Mouse (Mus musculus): ENCODE data around the gene Fryl. TPM values are rescaled to one million over a fixed set of nuclear protein-coding genes. Genes with fewer than 3 reads are reported as not detected.

Fryl gene
- polyA plus RNA-seq, 1 experiment, result 73.2 TPM

DNA sequence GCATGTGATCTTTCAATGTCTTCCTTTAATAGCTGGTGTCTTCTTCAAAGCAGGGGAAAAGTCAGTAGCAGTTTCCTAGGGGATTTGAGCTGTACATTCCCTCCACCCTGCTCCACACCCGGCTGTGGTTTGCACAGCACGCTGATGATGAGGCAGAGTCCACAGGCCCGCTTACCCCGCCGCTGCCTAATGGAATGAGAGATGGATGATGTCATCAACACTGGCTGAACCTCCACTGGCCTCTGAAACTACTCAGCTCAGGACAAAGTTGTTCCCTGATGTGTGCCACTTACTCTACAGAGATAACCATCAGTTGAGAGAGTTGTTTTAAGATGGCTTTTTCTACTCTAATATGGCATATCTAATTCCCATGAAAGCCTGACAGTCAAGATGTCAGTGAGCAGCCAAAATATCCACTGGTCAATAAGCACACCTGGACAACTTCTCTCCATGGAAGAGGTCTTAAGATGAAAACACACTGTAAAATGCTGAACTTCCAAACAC lies 87.6 kb downstream of the Fryl start:
- no peak for DNase-seq (ENCODE audit: extremely low spot score in 1 of 2, low spot score in 1 of 2)

DNA sequence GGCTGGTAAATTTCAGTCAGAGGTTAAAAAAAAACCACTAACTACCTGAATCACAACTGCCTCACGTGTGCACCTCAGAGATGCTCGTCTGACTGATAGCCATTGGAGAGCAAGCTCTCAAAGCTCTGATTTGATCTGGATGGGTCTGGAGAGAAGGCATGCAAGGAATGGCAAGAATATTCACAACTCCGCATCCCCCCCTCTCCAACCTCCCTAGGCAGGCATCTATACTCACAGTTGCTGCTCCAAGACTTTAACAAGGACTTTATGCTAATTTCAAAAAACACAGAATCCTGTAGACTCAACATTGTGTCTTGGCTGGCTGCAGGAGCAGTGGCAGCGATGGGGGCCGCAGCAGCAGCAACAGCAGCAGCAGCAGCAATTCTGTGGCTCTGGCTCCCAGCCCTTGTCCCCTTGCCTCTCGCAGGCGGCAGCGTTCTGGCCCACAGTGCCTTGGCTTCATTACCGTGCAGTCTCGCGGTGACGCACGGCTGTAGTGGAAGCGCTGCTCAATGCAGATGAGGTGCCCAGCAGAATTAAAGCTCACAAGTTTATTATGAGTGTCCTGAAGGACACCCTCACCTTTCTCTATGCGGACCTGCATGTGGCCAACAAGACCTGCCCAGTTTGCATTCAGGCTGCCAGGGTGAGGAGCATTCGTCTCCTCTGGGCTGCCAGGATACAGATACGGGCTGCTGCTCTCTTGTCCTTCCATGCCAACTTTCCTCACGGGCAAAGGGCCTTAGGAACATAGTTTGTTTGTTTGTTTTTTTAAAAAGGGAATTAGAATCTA lies 88.2 kb downstream of the Fryl start:
- peak in 1 of 2 experiments; percentile 35 for DNase-seq (ENCODE audit: extremely low spot score in 1 of 2, low spot score in 1 of 2)

DNA sequence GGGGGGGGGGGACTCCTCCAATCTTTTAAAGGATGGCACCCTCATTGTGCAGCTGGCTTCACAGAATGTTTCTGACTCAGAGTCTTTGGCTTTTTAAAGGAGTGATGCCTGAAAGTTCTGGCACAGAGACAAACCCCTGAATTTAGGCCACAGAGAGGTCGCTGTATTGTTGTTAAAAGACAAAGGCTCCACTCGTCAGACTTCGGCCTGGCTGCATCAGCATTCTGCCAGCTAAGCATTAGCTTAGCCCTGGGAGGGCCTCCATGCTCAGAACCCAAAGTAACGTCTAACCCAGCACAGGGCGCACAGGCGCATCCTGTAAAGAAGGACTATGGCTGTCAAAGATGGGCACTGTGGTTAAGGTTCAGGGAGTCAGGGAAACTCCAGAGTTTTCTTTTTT lies 92.4 kb downstream of the Fryl start:
- peak in 1 of 2 experiments; percentile 22 for DNase-seq (ENCODE audit: extremely low spot score in 1 of 2, low spot score in 1 of 2)

DNA sequence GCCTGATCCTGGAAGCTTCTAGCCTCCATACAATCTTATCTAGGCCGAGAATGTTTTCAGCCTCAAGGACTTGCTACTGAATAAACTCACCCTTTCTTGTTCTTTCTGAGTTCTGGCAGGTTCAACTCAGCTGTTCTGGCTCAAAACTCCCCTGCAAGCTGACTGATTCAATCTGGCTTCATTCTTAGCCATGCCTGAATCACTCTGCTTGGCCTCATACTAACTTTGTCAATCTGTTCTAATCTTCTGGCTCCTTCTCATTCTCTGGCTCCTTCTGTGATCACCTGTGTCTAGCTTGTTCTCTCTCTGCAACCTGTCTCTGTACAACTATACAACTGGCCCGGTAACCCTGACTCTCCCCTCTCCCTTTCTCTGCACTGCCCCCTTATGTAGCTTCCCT lies 93.9 kb downstream of the Fryl start:
- peak in 1 of 2 experiments; percentile 37 for DNase-seq (ENCODE audit: extremely low spot score in 1 of 2, low spot score in 1 of 2)

DNA sequence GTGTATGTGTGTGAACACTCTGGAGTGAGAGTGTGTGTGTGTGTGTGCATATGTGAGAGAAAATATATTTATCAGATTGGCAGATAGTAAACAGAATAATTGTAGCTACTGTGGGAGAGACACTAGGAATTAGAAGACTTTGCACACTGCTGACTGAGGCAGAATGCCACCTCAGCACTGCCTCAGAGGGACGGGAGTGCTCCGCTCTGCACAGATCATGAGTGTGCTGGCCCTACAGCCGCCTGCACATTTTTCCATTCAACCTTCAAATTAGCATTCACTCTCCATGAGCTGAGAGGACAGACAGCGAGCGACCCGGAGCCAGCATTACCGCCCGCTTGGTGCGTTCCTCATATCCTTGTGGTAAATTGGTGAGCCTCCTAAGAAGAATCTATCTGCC lies 96.0 kb downstream of the Fryl start:
- DNase-seq (ENCODE audit: extremely low spot score in 1 of 2, low spot score in 1 of 2), result no peak

DNA sequence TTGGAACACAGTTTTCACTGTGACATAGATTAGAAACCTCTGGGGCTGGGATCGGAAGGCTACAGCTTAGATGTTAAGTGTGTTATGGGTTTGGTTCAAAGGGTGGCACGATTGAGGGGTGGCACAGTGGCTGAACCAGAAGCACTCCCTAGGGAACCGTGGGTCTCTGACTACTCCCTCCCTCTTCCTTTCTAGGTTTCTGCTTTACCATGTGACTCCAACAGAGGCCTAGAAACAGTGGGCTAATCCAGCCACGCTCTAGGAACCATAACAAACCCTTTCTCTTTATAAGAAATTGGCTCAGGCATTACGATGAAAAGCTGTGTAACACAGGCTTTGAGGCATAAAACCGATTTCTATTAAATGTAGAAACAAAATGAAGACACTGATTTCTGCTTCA lies 98.9 kb downstream of the Fryl start:
- DNase-seq (ENCODE audit: extremely low spot score in 1 of 2, low spot score in 1 of 2), result no peak

DNA sequence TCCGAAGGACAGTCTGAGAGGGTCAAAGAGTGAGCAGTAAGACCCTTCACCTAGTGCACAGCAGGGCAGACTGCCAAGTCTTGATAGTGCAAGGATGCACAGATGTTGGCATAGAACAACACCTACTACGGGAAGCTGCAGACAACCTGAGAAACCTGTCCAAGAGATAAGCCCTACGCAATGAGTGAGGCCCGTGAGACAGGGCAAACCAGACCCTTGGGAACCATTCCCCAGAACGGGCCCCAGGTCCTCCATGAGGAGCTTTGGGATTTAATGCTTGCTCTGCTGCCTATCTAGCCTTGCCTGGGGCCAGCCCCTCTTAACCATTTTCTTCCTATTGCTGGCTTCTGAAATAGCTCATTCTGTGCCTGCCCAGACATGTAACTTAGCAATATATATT lies 99.4 kb downstream of the Fryl start:
- DNase-seq (ENCODE audit: extremely low spot score in 1 of 2, low spot score in 1 of 2), result no peak

DNA sequence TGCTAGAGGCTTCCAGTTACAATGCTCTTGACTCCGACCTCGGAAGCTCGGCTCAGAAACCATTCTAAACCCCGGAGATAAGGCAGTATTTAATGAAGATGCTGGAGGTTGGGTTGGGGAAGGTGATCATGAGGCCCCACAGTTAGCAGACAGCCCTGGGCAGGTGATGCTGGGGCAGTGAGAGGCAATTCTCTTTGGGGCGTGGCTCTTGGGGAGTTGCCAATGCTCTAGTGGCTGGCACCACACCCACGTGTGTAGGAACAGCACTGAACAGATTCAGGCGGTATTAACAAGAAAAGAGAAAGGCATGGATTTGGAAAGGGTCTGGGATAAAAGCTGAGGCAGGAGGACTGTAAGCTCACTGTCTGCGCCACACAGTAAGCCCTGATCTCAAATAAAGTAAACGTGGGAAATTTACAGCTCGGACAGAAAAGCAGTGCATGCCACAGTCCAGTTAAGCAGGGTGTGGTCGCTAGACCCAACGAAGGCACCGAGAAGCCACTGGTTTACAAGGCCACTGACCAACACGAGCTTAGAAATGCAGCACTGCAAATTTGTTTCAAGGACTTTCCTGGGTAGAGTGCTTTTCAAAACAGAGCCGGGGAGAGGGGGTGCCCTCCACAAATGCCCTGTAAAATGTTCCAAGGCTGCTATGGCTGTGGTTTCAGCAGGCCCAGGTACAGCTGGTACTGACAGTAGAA lies 100.0 kb downstream of the Fryl start:
- DNase-seq (ENCODE audit: extremely low spot score in 1 of 2, low spot score in 1 of 2), result peak in 1 of 2 experiments; percentile 38

DNA sequence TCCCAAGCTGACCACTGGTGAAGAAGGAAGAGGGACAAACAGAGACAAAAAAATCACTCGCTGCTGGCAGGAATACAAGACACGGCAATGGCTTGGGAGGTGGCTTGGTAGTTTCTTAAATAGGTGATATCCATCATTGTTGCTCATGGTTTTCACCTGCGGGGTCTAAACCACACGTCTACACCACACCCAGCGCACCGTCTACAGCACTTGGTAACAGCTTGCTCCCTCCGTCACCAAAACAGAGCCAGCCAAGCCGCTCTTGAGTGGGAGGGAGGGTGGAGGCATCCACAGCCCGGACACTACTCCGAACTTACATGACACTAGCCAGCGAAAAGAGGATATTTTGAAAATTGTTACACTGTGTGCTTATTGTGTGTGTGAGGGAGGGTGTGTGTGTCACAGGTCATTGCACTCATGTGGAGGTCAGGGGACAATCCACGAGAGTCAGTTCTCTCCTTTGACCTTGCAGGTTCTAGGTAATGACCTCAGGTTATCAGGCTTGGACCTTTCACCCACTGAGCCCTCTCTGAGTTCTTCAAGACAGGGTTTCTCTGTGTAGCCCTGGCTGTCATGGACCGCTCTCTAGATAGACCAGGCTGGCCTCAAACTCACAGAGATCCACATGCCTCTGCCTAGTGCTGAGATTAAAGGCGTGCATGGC lies 102.5 kb downstream of the Fryl start:
- DNase-seq (ENCODE audit: extremely low spot score in 1 of 2, low spot score in 1 of 2), result no peak

DNA sequence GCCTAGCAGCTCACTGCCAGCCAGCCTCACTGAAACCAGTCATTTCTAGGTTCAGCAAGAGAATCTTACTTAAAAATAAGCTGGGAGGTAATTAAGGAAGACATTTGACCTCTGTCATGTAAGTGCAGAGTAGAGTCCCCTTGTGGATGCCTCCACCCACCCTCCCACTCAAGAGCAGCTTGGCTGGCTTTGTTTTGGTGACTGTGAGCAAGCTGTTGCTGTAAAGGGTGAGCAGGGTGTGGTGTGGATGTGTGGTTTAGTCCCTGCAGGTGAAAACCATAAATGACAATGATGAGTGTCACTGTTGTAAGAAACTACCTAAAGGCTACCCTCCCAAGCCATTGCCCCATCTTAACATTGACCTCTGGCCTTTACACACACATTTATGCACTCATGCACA lies 104.2 kb downstream of the Fryl start:
- no peak for DNase-seq (ENCODE audit: extremely low spot score in 1 of 2, low spot score in 1 of 2)

DNA sequence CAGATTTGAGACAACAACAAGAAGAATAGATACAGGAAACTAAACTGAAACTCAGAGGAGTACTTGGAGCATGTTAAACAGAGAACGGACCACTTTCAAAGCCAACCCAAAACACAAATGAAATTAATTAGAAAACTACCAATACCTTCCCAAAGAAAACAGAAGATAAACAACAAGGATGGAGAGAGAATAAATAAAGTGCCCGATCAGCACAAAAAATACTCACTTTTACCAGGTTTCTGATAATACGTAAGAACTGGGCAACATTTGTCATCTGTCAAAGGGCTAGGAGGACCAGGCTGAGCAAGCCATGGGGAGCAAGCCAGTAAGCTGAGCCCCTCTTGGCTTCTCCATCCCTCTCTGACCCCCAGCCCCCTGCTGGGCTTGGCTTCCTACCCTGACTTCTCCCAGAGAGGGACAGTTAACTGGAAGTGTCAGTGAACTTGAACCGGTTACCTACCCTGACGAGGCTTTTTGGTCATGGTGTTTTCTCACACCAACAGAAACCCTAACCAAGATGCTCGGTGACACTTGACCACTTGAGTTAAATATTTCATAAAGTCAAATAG lies 105.5 kb downstream of the Fryl start:
- no peak for DNase-seq (ENCODE audit: extremely low spot score in 1 of 2, low spot score in 1 of 2)

DNA sequence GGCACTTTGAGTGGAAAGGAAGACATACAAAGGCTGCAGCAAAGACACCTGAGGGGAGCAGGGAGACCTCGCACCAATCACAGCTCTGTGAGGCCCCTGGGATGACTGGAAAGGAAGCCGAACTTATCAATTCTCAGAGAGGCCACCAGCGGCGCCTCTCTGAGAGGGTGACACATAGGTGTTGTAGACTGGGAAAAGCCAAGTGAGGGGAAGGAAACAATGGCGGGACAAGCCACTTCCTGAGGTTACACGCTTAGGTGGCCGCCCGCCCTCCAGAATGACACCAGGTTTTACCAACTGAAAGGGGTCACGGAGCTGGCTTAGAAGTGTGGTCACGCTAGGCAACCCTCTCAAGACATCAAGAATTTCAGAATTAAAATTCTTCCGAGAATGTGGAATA lies 111.4 kb downstream of the Fryl start:
- no peak for DNase-seq (ENCODE audit: extremely low spot score in 1 of 2, low spot score in 1 of 2)

DNA sequence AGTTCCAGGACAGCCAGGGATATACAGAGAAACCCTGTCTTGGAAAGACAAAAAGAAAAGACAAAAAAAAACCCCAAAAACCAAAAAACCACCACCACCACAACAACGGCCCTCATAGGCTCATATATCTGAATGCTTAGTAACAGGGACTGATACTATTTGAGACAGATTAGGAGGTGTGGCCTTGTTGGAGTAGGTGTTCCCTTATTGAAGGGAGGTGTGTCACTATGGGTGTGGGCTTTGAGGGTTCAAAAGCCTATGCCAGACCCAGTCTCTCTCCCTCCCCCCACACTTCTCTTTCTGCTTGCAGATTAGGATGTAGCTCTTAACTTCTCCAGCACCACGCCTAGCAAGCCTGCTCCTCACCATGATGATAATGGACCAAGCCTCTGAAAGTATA lies 114.7 kb downstream of the Fryl start:
- no peak for DNase-seq (ENCODE audit: extremely low spot score in 1 of 2, low spot score in 1 of 2)

DNA sequence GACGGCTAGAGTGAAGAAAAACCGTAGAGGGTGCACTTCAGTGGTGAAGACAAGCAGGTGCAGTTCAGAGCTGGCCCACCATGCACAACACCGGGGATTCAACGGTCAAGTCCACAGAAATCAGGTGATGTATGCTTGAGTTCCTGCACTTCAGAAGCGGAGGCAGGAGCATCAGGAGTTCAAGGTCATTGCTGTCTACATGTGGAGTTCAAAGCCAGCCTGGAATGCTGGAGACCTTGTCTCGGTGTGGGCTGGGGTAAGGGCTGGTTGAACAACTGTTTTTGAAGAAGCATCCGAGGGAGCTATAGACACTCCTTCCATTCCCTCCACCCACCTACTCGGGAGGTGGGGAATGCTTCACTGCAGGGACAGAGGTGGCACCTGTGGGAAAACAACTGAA lies 115.3 kb downstream of the Fryl start:
- no peak for DNase-seq (ENCODE audit: extremely low spot score in 1 of 2, low spot score in 1 of 2)

DNA sequence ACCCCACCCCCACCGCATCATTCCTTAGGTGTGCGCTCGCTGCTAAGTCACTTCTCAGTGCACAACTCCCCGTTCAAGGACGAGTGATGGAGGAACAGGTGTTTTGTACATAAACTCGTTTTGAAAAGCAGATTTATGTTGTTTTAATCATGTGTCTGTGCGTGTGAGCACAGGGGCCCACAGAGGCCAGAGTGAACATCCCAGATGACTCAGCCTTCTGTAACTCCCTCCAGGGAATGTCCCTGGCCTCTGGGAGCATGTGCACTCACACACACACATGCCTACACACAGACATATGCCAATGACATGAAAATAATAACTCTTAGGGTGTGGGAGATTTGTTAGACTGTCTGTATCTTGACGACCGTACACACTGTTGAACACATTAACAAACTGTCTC lies 118.9 kb downstream of the Fryl start:
- no peak for DNase-seq (ENCODE audit: extremely low spot score in 1 of 2, low spot score in 1 of 2)

DNA sequence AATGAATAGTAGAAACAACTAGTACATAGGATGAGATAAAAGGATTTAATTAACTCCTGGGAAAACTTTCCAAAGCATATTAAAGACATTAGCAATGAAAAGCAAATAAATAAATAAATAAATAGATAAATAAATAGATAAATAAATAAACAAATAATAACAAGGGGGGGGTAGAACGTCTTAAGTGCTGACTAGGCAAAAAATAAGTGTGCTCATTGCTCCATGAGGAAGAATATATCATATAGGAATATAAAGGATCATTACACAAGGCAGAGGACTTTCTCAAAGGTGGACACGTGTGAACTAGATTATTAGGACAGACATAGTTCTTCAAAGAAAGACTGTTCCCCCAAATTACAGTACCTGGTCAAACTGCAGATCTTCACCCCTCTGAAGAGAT lies 120.5 kb downstream of the Fryl start:
- DNase-seq (ENCODE audit: extremely low spot score in 1 of 2, low spot score in 1 of 2), result no peak

DNA sequence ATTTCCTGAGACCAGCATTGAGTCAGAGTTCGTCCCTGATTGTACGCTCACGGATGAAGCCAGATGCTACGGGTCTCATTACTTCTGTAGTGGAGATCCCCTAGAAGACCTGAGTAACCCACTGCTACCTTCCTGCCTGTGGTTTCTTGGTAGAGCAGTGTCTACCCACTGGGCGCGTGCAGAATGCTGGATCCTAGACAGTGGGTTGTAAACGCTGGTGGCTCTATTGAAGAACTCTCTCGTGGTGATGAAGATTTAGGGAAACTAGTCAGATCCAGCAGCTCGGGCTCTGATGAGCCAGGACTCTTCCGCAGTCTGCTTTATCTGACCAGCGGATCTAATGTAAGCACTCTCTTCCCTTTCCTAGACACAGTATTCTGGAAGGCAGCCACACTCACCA lies 121.3 kb downstream of the Fryl start:
- DNase-seq (ENCODE audit: extremely low spot score in 1 of 2, low spot score in 1 of 2), result no peak

DNA sequence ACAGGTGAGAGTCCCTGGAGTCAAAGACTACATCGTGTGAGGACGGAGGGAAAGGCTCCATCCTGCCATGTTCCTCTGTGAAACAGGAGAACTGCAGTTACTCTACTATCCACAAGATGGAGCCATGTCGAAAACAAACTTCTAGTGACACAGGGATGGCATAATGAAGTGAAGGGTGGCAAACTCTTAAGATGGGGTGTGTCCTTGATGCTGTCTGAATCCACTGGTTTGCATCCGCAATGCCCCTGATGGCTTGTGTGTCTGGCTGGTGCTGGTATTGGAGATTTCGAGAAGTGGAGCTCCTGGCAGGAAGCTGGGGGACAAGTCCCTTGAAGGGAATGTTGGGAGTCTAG lies 122.6 kb downstream of the Fryl start:
- DNase-seq (ENCODE audit: extremely low spot score in 1 of 2, low spot score in 1 of 2), result peak in 1 of 2 experiments; percentile 80

DNA sequence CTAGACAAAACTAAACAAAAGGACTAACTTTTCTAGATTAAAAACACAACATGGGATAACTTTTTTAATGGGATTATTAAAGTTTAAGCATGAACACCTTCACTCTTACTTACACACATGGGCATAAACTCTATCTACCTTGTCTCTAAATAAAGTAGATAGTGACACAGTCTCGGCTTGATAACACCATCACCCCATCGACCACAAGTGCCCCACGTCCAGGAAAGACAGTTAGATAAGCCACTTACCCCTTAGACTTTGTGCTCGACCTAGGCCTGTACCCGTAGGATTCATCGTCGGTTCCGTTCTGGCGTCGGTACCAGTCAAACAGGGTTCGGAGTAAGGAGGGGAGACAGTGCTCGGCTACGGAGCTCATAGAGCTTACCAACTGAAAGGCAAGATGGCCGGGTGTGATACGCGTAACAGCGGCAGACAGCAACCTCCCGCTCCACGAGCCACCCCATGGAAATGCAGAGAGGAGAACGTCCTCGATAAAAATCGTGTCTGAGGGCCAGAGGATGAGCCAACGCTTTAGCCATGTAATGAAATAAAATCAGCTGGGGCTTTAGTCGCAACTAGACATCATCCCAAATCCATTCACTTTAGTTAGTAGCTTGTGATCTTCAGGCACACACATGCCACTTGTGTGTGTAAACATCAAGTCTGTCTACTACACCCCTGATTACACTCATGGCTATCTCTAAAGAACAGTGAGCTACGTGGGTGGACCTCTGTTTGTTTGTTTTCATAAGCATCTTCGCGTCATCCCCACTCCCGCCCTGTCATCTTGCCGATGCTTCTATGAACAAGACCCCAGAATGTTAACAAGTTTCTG lies 123.2 kb downstream of the Fryl start:
- no peak for DNase-seq (ENCODE audit: extremely low spot score in 1 of 2, low spot score in 1 of 2)

DNA sequence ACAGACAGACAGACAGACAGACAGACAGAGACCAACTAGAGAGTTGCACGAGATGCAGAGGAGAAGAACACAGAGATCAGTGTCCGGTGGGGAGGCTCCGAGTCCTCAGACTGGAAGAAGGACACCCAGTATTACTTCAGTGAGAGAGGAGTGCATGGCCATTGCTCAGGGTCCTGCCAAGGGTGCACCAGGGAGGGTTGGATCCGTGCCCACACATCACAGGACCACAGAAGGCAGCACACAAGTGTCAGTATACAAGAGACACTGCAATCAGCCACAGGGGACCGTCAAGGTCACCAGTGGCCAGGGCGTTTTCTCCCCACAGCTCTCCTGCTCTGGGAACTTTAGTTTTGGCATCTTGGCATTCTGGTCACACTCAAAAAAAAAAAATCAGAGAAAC lies 125.4 kb downstream of the Fryl start:
- DNase-seq (ENCODE audit: extremely low spot score in 1 of 2, low spot score in 1 of 2), result no peak
